Mouse (Mus musculus): ENCODE results near the gene Vmn1r80. TPM values are rescaled to one million over a fixed set of nuclear protein-coding genes. Genes with fewer than 3 reads are reported as not detected.
"Not testable (repeated sequence)": the region's sequence is repeated elsewhere in the genome, so short reads cannot be mapped to it uniquely, and the experiment has no call there.

Gene Vmn1r80
- not detected in 3 replicates for total RNA-seq (2017)

DNA sequence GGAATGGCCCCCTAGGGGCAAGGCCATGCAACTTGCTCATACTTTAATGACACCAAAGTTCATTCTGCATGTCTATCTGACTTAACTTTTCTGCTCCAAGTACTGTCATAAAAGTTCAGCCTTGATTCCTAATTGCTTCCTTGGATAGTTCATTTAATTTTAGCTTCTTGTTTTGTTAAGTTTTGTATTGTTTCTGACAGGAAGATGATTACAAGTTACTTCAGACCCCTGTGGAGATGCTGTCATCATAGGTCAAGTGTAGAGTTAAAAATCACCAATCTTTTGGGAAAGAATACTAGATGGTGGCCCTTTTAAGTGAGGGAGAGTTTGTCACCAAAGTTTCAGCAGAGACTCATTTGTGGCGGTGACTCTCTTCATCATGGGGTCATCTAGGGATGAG, at the start of gene Vmn1r80:
Gene Vmn1r80 (plus strand): TSS at position 301 of the 400 bp plus-strand sequence.
- no peak for ATAC-seq (replicated peaks; ENCODE audit: insufficient number of reproducible peaks, low FRiP score, low TSS enrichment, poor library complexity, severe bottlenecking)

DNA sequence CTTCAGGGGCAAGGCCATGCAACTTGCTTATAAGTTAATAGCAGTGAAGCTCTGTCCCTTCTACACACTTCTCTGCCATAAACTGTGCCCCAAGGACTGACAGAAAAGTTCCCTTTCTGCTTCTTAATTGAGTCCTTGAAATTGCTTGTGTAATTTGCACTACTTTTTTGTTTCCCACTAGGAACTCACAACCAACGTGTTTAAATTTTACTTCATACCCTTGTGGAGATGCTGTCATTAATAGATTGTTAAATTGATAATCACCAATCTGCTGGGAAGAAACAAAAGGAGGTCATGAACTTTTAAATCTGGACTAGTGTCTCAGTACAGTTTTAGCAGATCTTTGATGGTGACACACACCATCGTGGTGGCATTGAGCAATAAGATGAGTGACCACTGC, 39.1 kb upstream of the Vmn1r80 start, which contains the start of gene Vmn1r78:
Gene Vmn1r78 (plus strand): TSS at position 301 of the 400 bp plus-strand sequence.
- ATAC-seq (replicated peaks; ENCODE audit: insufficient number of reproducible peaks, low FRiP score, low TSS enrichment, poor library complexity, severe bottlenecking), result no peak

DNA sequence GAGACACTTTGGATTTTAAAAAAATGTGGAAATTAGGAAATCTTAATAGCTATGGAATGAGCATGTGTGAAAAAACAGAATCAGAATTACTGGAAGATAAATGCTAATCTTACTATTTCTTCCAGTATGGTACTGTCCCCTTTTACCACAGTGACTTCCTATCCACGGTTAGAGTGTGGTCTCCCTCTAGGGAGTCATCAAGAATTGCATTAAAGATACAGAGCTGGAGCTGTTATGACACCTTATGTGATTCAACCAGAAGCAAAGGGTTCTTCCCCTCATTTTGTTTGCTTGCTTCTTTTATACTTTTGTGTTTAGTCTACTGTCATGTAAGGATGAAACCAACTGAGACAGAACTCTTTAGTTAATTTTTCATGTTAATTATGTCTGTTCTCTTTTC, 32.6 kb upstream of the Vmn1r80 start:
- not testable (repeated sequence) for ATAC-seq (replicated peaks; ENCODE audit: insufficient number of reproducible peaks, low FRiP score, low TSS enrichment, poor library complexity, severe bottlenecking)

DNA sequence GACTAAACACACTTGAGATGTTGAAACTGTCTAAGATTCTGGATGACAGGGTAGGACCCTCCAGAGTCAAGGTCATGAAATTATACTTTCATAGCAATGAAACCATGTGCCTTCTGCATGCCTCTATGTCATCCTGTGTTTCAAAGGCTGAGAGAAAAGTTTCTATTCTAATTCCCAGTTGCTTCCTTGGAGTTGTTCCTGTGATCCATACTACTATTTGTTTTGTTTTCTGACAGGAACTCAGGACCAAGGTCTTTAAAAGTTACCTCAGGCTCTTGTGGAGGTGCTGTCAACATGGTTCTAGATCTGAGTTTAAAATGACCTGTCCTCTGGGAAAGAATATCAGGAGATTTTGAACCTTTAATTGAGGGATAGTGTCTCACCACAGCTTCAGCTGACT, 18.1 kb upstream of the Vmn1r80 start, which contains the start of gene Vmn1r79:
Gene Vmn1r79 (plus strand): TSS at position 301 of the 400 bp plus-strand sequence.
- not testable (repeated sequence) for ATAC-seq (replicated peaks; ENCODE audit: insufficient number of reproducible peaks, low FRiP score, low TSS enrichment, poor library complexity, severe bottlenecking)

DNA sequence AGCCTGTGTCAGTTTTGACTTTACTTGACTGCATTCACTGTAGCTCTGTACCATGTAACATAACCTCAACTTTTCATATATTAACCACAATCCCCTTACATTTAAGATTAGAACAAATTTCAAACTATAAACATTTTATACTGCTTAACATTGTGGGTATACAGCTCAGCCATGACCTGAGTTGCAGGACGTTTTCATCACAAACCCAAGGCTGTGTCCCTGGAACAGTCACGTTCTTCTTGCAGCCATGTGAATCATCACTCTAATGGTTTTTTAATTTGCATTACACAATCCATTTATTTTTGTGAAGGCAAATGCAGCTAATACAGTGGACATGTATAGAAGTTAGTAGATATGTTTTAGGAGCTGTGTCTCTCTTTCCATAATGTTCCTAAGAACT, 16.2 kb upstream of the Vmn1r80 start:
- not testable (repeated sequence) for ATAC-seq (replicated peaks; ENCODE audit: insufficient number of reproducible peaks, low FRiP score, low TSS enrichment, poor library complexity, severe bottlenecking)

DNA sequence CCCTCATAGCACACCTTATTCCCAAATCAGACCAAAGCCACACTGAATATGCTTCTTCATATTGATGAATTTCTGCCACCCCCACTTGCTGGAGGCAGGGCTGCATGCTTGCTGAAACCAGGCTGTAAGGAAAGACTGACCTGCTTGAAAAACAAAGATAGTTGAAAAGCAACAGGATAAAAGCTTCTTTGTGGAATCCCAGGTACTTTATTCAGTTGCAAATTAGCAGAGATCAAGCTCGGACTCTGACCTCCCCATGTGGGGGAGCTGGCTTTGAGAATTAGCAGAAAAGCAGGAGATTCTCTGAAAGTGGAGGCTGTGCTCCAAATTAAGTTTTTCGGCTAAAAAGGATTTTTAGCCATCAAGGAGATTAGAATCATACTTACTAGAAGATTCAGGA, 15.1 kb downstream of the Vmn1r80 start:
- no peak for ATAC-seq (replicated peaks; ENCODE audit: insufficient number of reproducible peaks, low FRiP score, low TSS enrichment, poor library complexity, severe bottlenecking)

Other genes starting within 250 kb of the Vmn1r80 start
- gene Vmn1r77, start 152.5 kb upstream of the Vmn1r80 start, total RNA-seq (2017), result not detected in 3 replicates
- not detected in 3 replicates for gene Vmn1r78, start 39.0 kb upstream of the Vmn1r80 start, total RNA-seq (2017)
- gene Vmn1r79, start 18.0 kb upstream of the Vmn1r80 start, total RNA-seq (2017), result not detected in 3 replicates
- gene Vmn1r81, start 79.0 kb downstream of the Vmn1r80 start, total RNA-seq (2017), result under 0.01 to 0.10 TPM in 2 of 3 replicates, not detected in the other
- gene Vmn1r82, start 111.1 kb downstream of the Vmn1r80 start, total RNA-seq (2017), result not detected in 3 replicates
- not detected in 3 replicates for gene Vmn1r83, start 140.2 kb downstream of the Vmn1r80 start, total RNA-seq (2017)
- not detected in 3 replicates for gene Vmn1r84, start 180.0 kb downstream of the Vmn1r80 start, total RNA-seq (2017)
- 1.3 to 2.5 TPM (median 1.7 TPM) in 3 replicates for gene Zfp551, start 233.5 kb downstream of the Vmn1r80 start, total RNA-seq (2017)

Data from monocyte, adult 5-6 weeks (primary cell).